Mouse (Mus musculus): ENCODE results near the gene Bdh1.

DNA sequence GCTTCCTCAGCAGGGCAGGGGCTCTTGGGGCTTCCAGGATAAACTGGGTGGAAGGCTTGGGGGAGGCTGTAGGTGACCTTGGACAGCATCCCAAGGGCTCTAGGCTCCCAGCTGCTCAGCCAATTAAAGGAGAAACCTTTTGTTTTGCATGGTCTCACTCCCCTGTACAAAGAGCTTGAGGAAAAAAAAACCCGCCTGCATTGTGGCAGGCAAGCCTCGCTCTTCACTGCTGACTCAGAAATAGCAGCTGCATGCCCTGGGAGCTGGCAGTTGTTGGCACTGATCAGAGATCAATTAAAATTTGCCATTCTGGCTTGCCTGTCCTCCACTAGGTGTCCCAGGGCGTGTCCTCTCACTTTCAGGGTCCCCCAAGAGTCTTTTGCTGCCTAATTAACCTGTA, 67.0 kb downstream of the Bdh1 start:
- TF ChIP-seq CTCF (IDR thresholded peaks at IDR 0.05; ENCODE audit: control insufficient read depth, insufficient read depth, insufficient read length) (no peak), MYOD1 (IDR thresholded peaks at IDR 0.05; ENCODE audit: control insufficient read depth, insufficient read length, low read depth) (peak; percentile 72), MAX (IDR thresholded peaks at IDR 0.05) (no peak)

Measured in C2C12 (cell line).